Comparison of ENCODE assay signal across 8 mouse cellular contexts in the genomic region with DNA sequence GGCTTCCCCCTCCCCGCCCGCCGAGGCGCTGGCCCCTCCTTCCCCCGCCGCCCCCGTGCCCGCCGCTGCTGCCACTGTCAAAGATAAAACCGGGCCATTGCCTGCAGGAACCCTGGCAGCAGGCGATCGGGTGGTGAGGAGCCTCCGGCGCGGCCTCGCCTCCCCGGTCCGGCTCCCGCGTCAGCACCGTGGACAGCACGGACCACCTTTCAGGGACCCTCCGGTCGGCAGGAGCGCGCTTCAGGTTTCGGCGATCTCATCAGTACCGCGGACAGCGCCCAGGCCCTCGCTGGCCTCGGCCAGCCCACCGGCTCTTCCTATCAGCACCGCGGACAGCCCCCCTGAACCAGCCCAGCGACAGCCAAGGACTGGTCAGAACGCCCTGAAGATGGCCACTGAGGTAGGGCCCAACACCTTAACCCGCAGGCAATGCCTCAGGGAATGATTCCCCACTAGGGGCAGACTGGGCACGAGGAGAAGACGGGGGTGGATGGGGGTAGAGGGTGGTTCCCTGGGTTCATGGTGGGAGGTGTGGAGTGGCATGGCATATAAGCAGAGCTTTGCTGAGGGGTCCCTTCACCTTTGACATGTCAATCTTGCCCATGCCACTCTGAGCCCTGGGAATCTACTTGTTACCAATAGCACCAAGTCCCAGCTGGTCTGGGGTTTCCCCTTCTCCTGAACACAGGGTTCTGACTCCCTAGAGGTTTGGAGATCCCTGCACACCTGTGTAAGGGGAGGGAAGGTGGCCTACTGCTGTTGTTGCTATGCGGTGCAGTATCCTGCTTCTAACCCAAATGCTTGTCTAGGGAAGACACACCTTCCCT. TPM values are rescaled to one million over a fixed set of nuclear protein-coding genes. Genes with fewer than 3 reads are reported as not detected.
DNase-seq lines count a peak whose midpoint lies in the region; ATAC-seq and TF ChIP-seq lines count a peak whose summit lies in the region.

No protein-coding gene starts in this region.

- no peak overlapping the region for H3K9ac ChIP-seq in MEL (ENCODE audit: control insufficient read depth, low read depth, low read length, poor library complexity, severe bottlenecking)
- H3K9ac ChIP-seq in forebrain, embryonic 16.5 days (replicated peaks; ENCODE audit: low read depth, low read length), result peak overlapping the region; percentile 85

- no peaks in the 10 kb centered on the region for H3K36me3 ChIP-seq in MEL (ENCODE audit: control insufficient read depth in 1 of 2, insufficient read depth in 2 of 2, low read length in 2 of 2)
- no peaks in the 10 kb centered on the region for H3K36me3 ChIP-seq in forebrain, embryonic 16.5 days (ENCODE audit: control insufficient read depth, insufficient read depth)

- no peak overlapping the region for H3K27ac ChIP-seq in MEL (ENCODE audit: control insufficient read depth, low read depth, low read length)
- H3K27ac ChIP-seq in forebrain, embryonic 16.5 days (ENCODE audit: low read length), result peak overlapping the region; percentile 75

- no peak for TF ChIP-seq POLR2A in MEL (IDR thresholded peaks at IDR 0.05; ENCODE audit: control insufficient read depth in 1 of 2, insufficient read depth in 1 of 2, low read depth in 1 of 2, low read length in 2 of 2, poor library complexity in 1 of 2)

- peak; percentile 82 for DNase-seq in MEL (ENCODE audit: low read depth, low spot score)
- peak; percentile 80 for DNase-seq in cerebellum, adult 11-12 months
- peak; percentile 96 for DNase-seq in heart, postnatal 4 days
- DNase-seq in layer of hippocampus, adult 9-11 months, result peak; percentile 21
- DNase-seq in lung, postnatal 14 days, result peak; percentile 82
- DNase-seq in retina, postnatal 1 day, result peak; percentile 92
- DNase-seq in urinary bladder, postnatal 14 days (ENCODE audit: low spot score), result peak; percentile 78

- H3K79me2 ChIP-seq in MEL (ENCODE audit: control insufficient read depth, insufficient read depth, low read length, poor library complexity), result no peaks in the 10 kb centered on the region

- no peak for TF ChIP-seq EP300 in MEL (IDR thresholded peaks at IDR 0.05; ENCODE audit: low read depth in 1 of 2, low read length in 2 of 2)

- TF ChIP-seq RAD21 in MEL (IDR thresholded peaks at IDR 0.05; ENCODE audit: low read depth, low read length), result no peak

- H3K27me3 ChIP-seq in MEL (ENCODE audit: control insufficient read depth in 1 of 2, insufficient read depth in 2 of 2, low read length in 2 of 2), result peaks cover 0 to 1% of the 10 kb centered on the region in 2 experiments; a peak in 1 of 4 replicates
- H3K27me3 ChIP-seq in forebrain, embryonic 16.5 days (replicated peaks; ENCODE audit: control insufficient read depth, insufficient read depth, low read length), result 0 out of 2 replicates have a peak, but pooled peaks cover 3% of the 10 kb centered on the region

- H3K9me3 ChIP-seq in MEL (replicated peaks; ENCODE audit: insufficient read depth, low read length), result no peaks in the 10 kb centered on the region
- no peaks in the 10 kb centered on the region for H3K9me3 ChIP-seq in forebrain, embryonic 16.5 days (ENCODE audit: control insufficient read depth, low read length)

- TF ChIP-seq CTCF in MEL (IDR thresholded peaks at IDR 0.05 in 2 of 3, conservative IDR thresholded peaks at IDR 0.05 in 1 of 3; ENCODE audit: control insufficient read depth in 1 of 3, insufficient read depth in 1 of 3, low read depth in 2 of 3, low read length in 3 of 3, poor library complexity in 1 of 3, severe bottlenecking in 1 of 3), result no peak

- H3K4me2 ChIP-seq in forebrain, embryonic 16.5 days (ENCODE audit: low read length), result peak overlapping the region; percentile 78

- peak; percentile 71 for ATAC-seq in forebrain, embryonic 16.5 days

- H3K4me3 ChIP-seq in MEL (ENCODE audit: control insufficient read depth in 1 of 2, insufficient read depth in 1 of 2, low read depth in 2 of 2, low read length in 2 of 2), result no peak overlapping the region
- peak overlapping the region; percentile 72 for H3K4me3 ChIP-seq in forebrain, embryonic 16.5 days (replicated peaks; ENCODE audit: low read length)

- H3K4me1 ChIP-seq in MEL (ENCODE audit: control insufficient read depth in 1 of 2, insufficient read depth in 2 of 2, low read length in 2 of 2), result no peaks in the 10 kb centered on the region
- H3K4me1 ChIP-seq in forebrain, embryonic 16.5 days (replicated peaks; ENCODE audit: control insufficient read depth, insufficient read depth, low read length), result peaks cover 26% of the 10 kb centered on the region

- 3% methylated on average over 35 of the region's 42 CpGs for WGBS in forebrain, embryonic 16.5 days

TF ChIP-seq in MEL, 35 proteins besides CTCF, POLR2A, EP300 and RAD21:
- TF ChIP-seq ZMIZ1 (IDR thresholded peaks at IDR 0.05; ENCODE audit: low read depth, low read length), result no peak
- no peak for TF ChIP-seq TBP (IDR thresholded peaks at IDR 0.05; ENCODE audit: low read depth, low read length)
- peak; percentile 98 for TF ChIP-seq SIN3A (IDR thresholded peaks at IDR 0.05; ENCODE audit: low read length)
- peak; percentile 92 for TF ChIP-seq MXI1 (IDR thresholded peaks at IDR 0.05; ENCODE audit: low read depth, low read length)
- no peak for TF ChIP-seq NRF1 (IDR thresholded peaks at IDR 0.05; ENCODE audit: insufficient read depth, low read depth, low read length, poor library complexity, severe bottlenecking)

RNA-seq across cellular contexts. Expression of a gene that starts 8.6 kb away (rescaled TPM):
- 0.23 and 0.27 TPM in 2 replicates for total RNA-seq in MEL (2012; rRNA removed)
- polyA plus RNA-seq in MEL (2012; ENCODE audit: insufficient read depth in 1 of 2, insufficient read length in 2 of 2, low read depth in 1 of 2, low replicate concordance in 2 of 2, missing spikeins in 1 of 2), result 1 to 10 TPM in 1 of 2 experiments, not detected in 1; 2.0 TPM
- polyA plus RNA-seq in forebrain, embryonic 16.5 days (2015; fragmentation: Nextera tagmentation; extraction: Ambion mirVana), result 29.5 and 41.0 TPM in 2 replicates
- total RNA-seq in heart, postnatal 4 days (2021), result under 1 TPM; 0.45 to 0.54 TPM

RNA-seq across cellular contexts. Expression of a gene that starts 53.9 kb away (rescaled TPM):
- total RNA-seq in MEL (2012; rRNA removed), result not detected in 2 replicates
- under 1 TPM in 1 of 2 experiments, not detected in 1; 0.50 TPM for polyA plus RNA-seq in MEL (2012; ENCODE audit: insufficient read depth in 1 of 2, insufficient read length in 2 of 2, low read depth in 1 of 2, low replicate concordance in 2 of 2, missing spikeins in 1 of 2)
- 1.2 and 1.5 TPM in 2 replicates for polyA plus RNA-seq in forebrain, embryonic 16.5 days (2015; fragmentation: Nextera tagmentation; extraction: Ambion mirVana)
- 1 to 10 TPM in 1 of 2 experiments, under 1 TPM in 1; 0.54 to 1.3 TPM for total RNA-seq in heart, postnatal 4 days (2021)

Comparison
In these comparisons a context has a peak if more than half of its experiments do, and no peak if none do; other contexts are left out.
1. DNase-seq: peak in every context shown above with its lines; median percentile 96 in heart, postnatal 4 days; 92 in retina, postnatal 1 day; 82 in MEL; 82 in lung, postnatal 14 days; 80 in cerebellum, adult 11-12 months; 78 in urinary bladder, postnatal 14 days; 21 in layer of hippocampus, adult 9-11 months.